Mouse (Mus musculus): Measurements from ENCODE around the gene Ak7. TPM values are rescaled to one million over a fixed set of nuclear protein-coding genes. Genes with fewer than 3 reads are reported as not detected.

Gene Ak7
- polyA plus RNA-seq, 1 experiment from 2014 or later, result 0.30 TPM

- no peaks in the 10 kb centered on the region for H3K27me3 ChIP-seq (ENCODE audit: control insufficient read depth, insufficient read depth, low read length)
- H3K4me2 ChIP-seq (replicated peaks; ENCODE audit: low read depth, low read length), result no peak overlapping the region
- H3K9ac ChIP-seq (replicated peaks; ENCODE audit: low read depth, low read length), result no peak overlapping the region
- H3K36me3 ChIP-seq (ENCODE audit: control insufficient read depth, insufficient read depth, low read length), result no peaks in the 10 kb centered on the region
- no peak overlapping the region for H3K27ac ChIP-seq (ENCODE audit: low read length)
- 71% methylated on average over 3 of the region's 3 CpGs for WGBS
- H3K9me3 ChIP-seq (ENCODE audit: control insufficient read depth, low read depth, low read length), result no peaks in the 10 kb centered on the region
- ATAC-seq (ENCODE audit: insufficient number of reproducible peaks, insufficient read depth, low FRiP score, low read depth), result no peak
- no peaks in the 10 kb centered on the region for H3K4me1 ChIP-seq (ENCODE audit: control insufficient read depth, insufficient read depth, low read length)
- H3K4me3 ChIP-seq (ENCODE audit: low read depth, low read length), result no peak overlapping the region
These were observed 14.4 kb downstream of the Ak7 start for GRCm38 (mm10) chr12:105720196-105720595.

- Histone ChIP-seq H3K27ac (ENCODE audit: low read length) (no peak overlapping the region), H3K4me3 (ENCODE audit: low read depth, low read length) (no peak overlapping the region), H3K9ac (replicated peaks; ENCODE audit: low read depth, low read length) (no peak overlapping the region), H3K9me3 (ENCODE audit: control insufficient read depth, low read depth, low read length) (no peaks in the 10 kb centered on the region), H3K4me1 (ENCODE audit: control insufficient read depth, insufficient read depth, low read length) (no peaks in the 10 kb centered on the region), H3K4me2 (replicated peaks; ENCODE audit: low read depth, low read length) (no peak overlapping the region), H3K36me3 (ENCODE audit: control insufficient read depth, insufficient read depth, low read length) (no peaks in the 10 kb centered on the region), H3K27me3 (ENCODE audit: control insufficient read depth, insufficient read depth, low read length) (no peaks in the 10 kb centered on the region)
- 57% methylated on average over 14 of the region's 14 CpGs for WGBS
- ATAC-seq (ENCODE audit: insufficient number of reproducible peaks, insufficient read depth, low FRiP score, low read depth), result no peak
These were observed 15.8 kb downstream of the Ak7 start for GRCm38 (mm10) chr12:105721452-105722132.

GRCm38 (mm10) chr12:105722657-105723056, 16.9 kb downstream of the Ak7 start:
- Histone ChIP-seq H3K4me3 (ENCODE audit: low read depth, low read length) (no peak overlapping the region), H3K27me3 (ENCODE audit: control insufficient read depth, insufficient read depth, low read length) (no peaks in the 10 kb centered on the region), H3K9me3 (ENCODE audit: control insufficient read depth, low read depth, low read length) (no peaks in the 10 kb centered on the region), H3K9ac (replicated peaks; ENCODE audit: low read depth, low read length) (no peak overlapping the region), H3K4me2 (replicated peaks; ENCODE audit: low read depth, low read length) (no peak overlapping the region), H3K27ac (ENCODE audit: low read length) (no peak overlapping the region), H3K4me1 (ENCODE audit: control insufficient read depth, insufficient read depth, low read length) (no peaks in the 10 kb centered on the region), H3K36me3 (ENCODE audit: control insufficient read depth, insufficient read depth, low read length) (no peaks in the 10 kb centered on the region)
- no peak for ATAC-seq (ENCODE audit: insufficient number of reproducible peaks, insufficient read depth, low FRiP score, low read depth)
- WGBS, result under 1% methylated on average over 5 of the region's 5 CpGs

GRCm38 (mm10) chr12:105724616-105725015, 18.8 kb downstream of the Ak7 start:
- H3K4me2 ChIP-seq (replicated peaks; ENCODE audit: low read depth, low read length), result no peak overlapping the region
- no peak for ATAC-seq (ENCODE audit: insufficient number of reproducible peaks, insufficient read depth, low FRiP score, low read depth)
- H3K36me3 ChIP-seq (ENCODE audit: control insufficient read depth, insufficient read depth, low read length), result no peaks in the 10 kb centered on the region
- 43% methylated on average over 1 of the region's 1 CpGs for WGBS
- H3K4me3 ChIP-seq (ENCODE audit: low read depth, low read length), result no peak overlapping the region
- no peaks in the 10 kb centered on the region for H3K9me3 ChIP-seq (ENCODE audit: control insufficient read depth, low read depth, low read length)
- H3K4me1 ChIP-seq (ENCODE audit: control insufficient read depth, insufficient read depth, low read length), result no peaks in the 10 kb centered on the region
- H3K27ac ChIP-seq (ENCODE audit: low read length), result no peak overlapping the region
- H3K9ac ChIP-seq (replicated peaks; ENCODE audit: low read depth, low read length), result no peak overlapping the region
- no peaks in the 10 kb centered on the region for H3K27me3 ChIP-seq (ENCODE audit: control insufficient read depth, insufficient read depth, low read length)

- H3K27me3 ChIP-seq (ENCODE audit: control insufficient read depth, insufficient read depth, low read length), result no peaks in the 10 kb centered on the region
- H3K4me2 ChIP-seq (replicated peaks; ENCODE audit: low read depth, low read length), result no peak overlapping the region
- no peak overlapping the region for H3K27ac ChIP-seq (ENCODE audit: low read length)
- WGBS, result 72% methylated on average over 13 of the region's 13 CpGs
- no peak for ATAC-seq (ENCODE audit: insufficient number of reproducible peaks, insufficient read depth, low FRiP score, low read depth)
- no peaks in the 10 kb centered on the region for H3K4me1 ChIP-seq (ENCODE audit: control insufficient read depth, insufficient read depth, low read length)
- H3K9ac ChIP-seq (replicated peaks; ENCODE audit: low read depth, low read length), result no peak overlapping the region
- no peak overlapping the region for H3K4me3 ChIP-seq (ENCODE audit: low read depth, low read length)
- no peaks in the 10 kb centered on the region for H3K9me3 ChIP-seq (ENCODE audit: control insufficient read depth, low read depth, low read length)
- H3K36me3 ChIP-seq (ENCODE audit: control insufficient read depth, insufficient read depth, low read length), result no peaks in the 10 kb centered on the region
These were observed 20.0 kb downstream of the Ak7 start for GRCm38 (mm10) chr12:105725736-105726135.

- ATAC-seq (ENCODE audit: insufficient number of reproducible peaks, insufficient read depth, low FRiP score, low read depth), result no peak
- no peak overlapping the region for H3K27ac ChIP-seq (ENCODE audit: low read length)
- no peaks in the 10 kb centered on the region for H3K36me3 ChIP-seq (ENCODE audit: control insufficient read depth, insufficient read depth, low read length)
- H3K4me2 ChIP-seq (replicated peaks; ENCODE audit: low read depth, low read length), result no peak overlapping the region
- no peaks in the 10 kb centered on the region for H3K4me1 ChIP-seq (ENCODE audit: control insufficient read depth, insufficient read depth, low read length)
- no peaks in the 10 kb centered on the region for H3K27me3 ChIP-seq (ENCODE audit: control insufficient read depth, insufficient read depth, low read length)
- WGBS, result 76% methylated on average over 3 of the region's 3 CpGs
- H3K4me3 ChIP-seq (ENCODE audit: low read depth, low read length), result no peak overlapping the region
- H3K9ac ChIP-seq (replicated peaks; ENCODE audit: low read depth, low read length), result no peak overlapping the region
- no peaks in the 10 kb centered on the region for H3K9me3 ChIP-seq (ENCODE audit: control insufficient read depth, low read depth, low read length)
These were observed 21.5 kb downstream of the Ak7 start for GRCm38 (mm10) chr12:105727268-105727667.

GRCm38 (mm10) chr12:105727964-105728363, 22.2 kb downstream of the Ak7 start:
- H3K27ac ChIP-seq (ENCODE audit: low read length), result no peak overlapping the region
- ATAC-seq (ENCODE audit: insufficient number of reproducible peaks, insufficient read depth, low FRiP score, low read depth), result no peak
- no peak overlapping the region for H3K9ac ChIP-seq (replicated peaks; ENCODE audit: low read depth, low read length)
- H3K27me3 ChIP-seq (ENCODE audit: control insufficient read depth, insufficient read depth, low read length), result no peaks in the 10 kb centered on the region
- WGBS, result 32% methylated on average over 8 of the region's 8 CpGs
- no peak overlapping the region for H3K4me2 ChIP-seq (replicated peaks; ENCODE audit: low read depth, low read length)
- no peaks in the 10 kb centered on the region for H3K36me3 ChIP-seq (ENCODE audit: control insufficient read depth, insufficient read depth, low read length)
- H3K4me3 ChIP-seq (ENCODE audit: low read depth, low read length), result no peak overlapping the region
- H3K4me1 ChIP-seq (ENCODE audit: control insufficient read depth, insufficient read depth, low read length), result no peaks in the 10 kb centered on the region
- H3K9me3 ChIP-seq (ENCODE audit: control insufficient read depth, low read depth, low read length), result no peaks in the 10 kb centered on the region

GRCm38 (mm10) chr12:105730851-105731460, 25.2 kb downstream of the Ak7 start:
- H3K4me3 ChIP-seq (ENCODE audit: low read depth, low read length), result no peak overlapping the region
- no peaks in the 10 kb centered on the region for H3K36me3 ChIP-seq (ENCODE audit: control insufficient read depth, insufficient read depth, low read length)
- H3K9ac ChIP-seq (replicated peaks; ENCODE audit: low read depth, low read length), result no peak overlapping the region
- H3K4me2 ChIP-seq (replicated peaks; ENCODE audit: low read depth, low read length), result no peak overlapping the region
- no peaks in the 10 kb centered on the region for H3K4me1 ChIP-seq (ENCODE audit: control insufficient read depth, insufficient read depth, low read length)
- ATAC-seq (ENCODE audit: insufficient number of reproducible peaks, insufficient read depth, low FRiP score, low read depth), result no peak
- no peaks in the 10 kb centered on the region for H3K27me3 ChIP-seq (ENCODE audit: control insufficient read depth, insufficient read depth, low read length)
- whole genome bisulfite sequencing, result 88% methylated on average over 6 of the region's 6 CpGs
- H3K9me3 ChIP-seq (ENCODE audit: control insufficient read depth, low read depth, low read length), result no peaks in the 10 kb centered on the region
- no peak overlapping the region for H3K27ac ChIP-seq (ENCODE audit: low read length)
